Mouse (Mus musculus) limb, embryonic 11.5 days (tissue): ENCODE measurements around the gene Cenpn. TPM values are rescaled to one million over a fixed set of nuclear protein-coding genes. Genes with fewer than 3 reads are reported as not detected.
A peak's percentile ranks its signal among the peaks of the same experiment; 100 is the strongest.

Source experiments
- ATAC-seq: fragments of 200-750 bp; cut with Nextera tagmentation; 2 replicates; pipeline ENCODE4 v1.8.0; 2017; ENCODE audit warnings: low read depth; ENCODE audit not compliant: insufficient number of reproducible peaks, low FRiP score, low TSS enrichment
- DNase-seq: peaks from one replicate; pipeline ENCODE4 v3.0.0-alpha.2; 2015; ENCODE audit warnings: low spot score
- H3K27ac ChIP-seq: fragments of 300-500 bp; sonication (generic); replicated peaks from 2 replicates; pipeline ENCODE4 v1.5.1; 2014; ENCODE audit warnings: low read depth, mild to moderate bottlenecking, low read length
- H3K27me3 ChIP-seq: fragments of 300-500 bp; sonication (generic); 2 replicates; pipeline ENCODE4 v1.6.1; 2014; ENCODE audit warnings: mild to moderate bottlenecking, low read length, mixed read lengths; ENCODE audit not compliant: control insufficient read depth, insufficient read depth
- H3K36me3 ChIP-seq: fragments of 300-500 bp; sonication (generic); 2 replicates; pipeline ENCODE4 v1.6.1; 2014; ENCODE audit warnings: mild to moderate bottlenecking, low read length, moderate library complexity, mixed read lengths; ENCODE audit not compliant: control insufficient read depth, insufficient read depth
- H3K4me1 ChIP-seq: fragments of 300-500 bp; sonication (generic); 2 replicates; pipeline ENCODE4 v1.6.1; 2014; ENCODE audit warnings: low read length, mixed read lengths; ENCODE audit not compliant: control insufficient read depth, insufficient read depth
- H3K4me2 ChIP-seq: fragments of 300-500 bp; sonication (generic); 2 replicates; pipeline ENCODE4 v1.6.1; 2014; ENCODE audit warnings: low read depth, mild to moderate bottlenecking, moderate library complexity; ENCODE audit not compliant: severe bottlenecking
- H3K4me3 ChIP-seq: fragments of 300-500 bp; sonication (generic); 2 replicates; pipeline ENCODE4 v1.5.1; 2014; ENCODE audit warnings: low read depth, low read length
- H3K9ac ChIP-seq: fragments of 300-500 bp; sonication (generic); 2 replicates; pipeline ENCODE4 v1.6.1; 2014; ENCODE audit warnings: mild to moderate bottlenecking, low read length
- H3K9me3 ChIP-seq: fragments of 300-500 bp; sonication (generic); 2 replicates; pipeline ENCODE4 v1.6.1; 2016; ENCODE audit warnings: low read length; ENCODE audit not compliant: control insufficient read depth
- WGBS: fragments of 180-500 bp; shearing (Covaris S2); extraction: QIAGEN DNeasy Blood & Tissue Kit; methylation state at CpG from one replicate; pipeline ENCODE4 v1.1.7; 2014; 5-methylcytosine and 5-hydroxymethylcytosine counted together
- polyA plus RNA-seq: library from polyadenylated mRNA; unstranded; fragments of >200 nt; fragmentation: Nextera tagmentation; extraction: Ambion mirVana; gene quantifications from 2 replicates; pipeline ENCODE4 v1.2.1, GENCODE M21; 2014

The Cenpn gene
- polyA plus RNA-seq, 1 experiment from 2014 or later: 53.8 TPM

GRCm38 (mm10) chr8:116944385-116944696 is 22.8 kb downstream of the Cenpn start:
- DNase-seq (no peak), ATAC-seq (no peak)
- H3K36me3 ChIP-seq: no peaks in the 10 kb centered on the region
- H3K27ac ChIP-seq: no peak overlapping the region
- peak overlapping the region; percentile 95 for H3K4me2 ChIP-seq
- peaks cover 4% of the 10 kb centered on the region; the same call in 1 of the 2 replicates for H3K4me1 ChIP-seq
- WGBS: 19% methylated on average over 4 of the region's 4 CpGs
- H3K4me3 ChIP-seq: peak overlapping the region; percentile 95; the same call in 1 of the 2 replicates
- H3K27me3 ChIP-seq: no peaks in the 10 kb centered on the region
- no peak overlapping the region for H3K9ac ChIP-seq
- H3K9me3 ChIP-seq: no peaks in the 10 kb centered on the region

GRCm38 (mm10) chr8:116945169-116945910 is 23.8 kb downstream of the Cenpn start:
- ATAC-seq (no peak), DNase-seq (no peak)
- Histone ChIP-seq H3K36me3 (no peaks in the 10 kb centered on the region), H3K4me2 (no peak overlapping the region), H3K27ac (no peak overlapping the region), H3K9me3 (no peaks in the 10 kb centered on the region), H3K4me3 (no peak overlapping the region), H3K9ac (no peak overlapping the region), H3K27me3 (no peaks in the 10 kb centered on the region), H3K4me1 (peaks cover 4% of the 10 kb centered on the region; the same call in 1 of the 2 replicates)
- WGBS: 86% methylated on average over 9 of the region's 9 CpGs

GRCm38 (mm10) chr8:116946268-116946838 is 24.8 kb downstream of the Cenpn start:
- WGBS: 83% methylated on average over 21 of the region's 21 CpGs
- Histone ChIP-seq H3K4me3 (no peak overlapping the region), H3K27ac (no peak overlapping the region), H3K4me1 (peaks cover 4% of the 10 kb centered on the region; the same call in 1 of the 2 replicates), H3K4me2 (no peak overlapping the region), H3K9me3 (no peaks in the 10 kb centered on the region), H3K36me3 (no peaks in the 10 kb centered on the region), H3K27me3 (no peaks in the 10 kb centered on the region), H3K9ac (no peak overlapping the region)
- DNase-seq (no peak), ATAC-seq (no peak)

GRCm38 (mm10) chr8:116946851-116947250 is 25.3 kb downstream of the Cenpn start:
- H3K4me2 ChIP-seq: no peak overlapping the region
- no peaks in the 10 kb centered on the region for H3K36me3 ChIP-seq
- WGBS: 92% methylated on average over 6 of the region's 6 CpGs
- no peak overlapping the region for H3K9ac ChIP-seq
- DNase-seq: no peak
- H3K9me3 ChIP-seq: no peaks in the 10 kb centered on the region
- H3K27ac ChIP-seq: no peak overlapping the region
- H3K27me3 ChIP-seq: no peaks in the 10 kb centered on the region
- H3K4me3 ChIP-seq: no peak overlapping the region
- no peak for ATAC-seq
- peaks cover 4% of the 10 kb centered on the region; the same call in 1 of the 2 replicates for H3K4me1 ChIP-seq

- no peak overlapping the region for H3K9ac ChIP-seq
- H3K4me3 ChIP-seq: no peak overlapping the region
- H3K36me3 ChIP-seq: no peaks in the 10 kb centered on the region
- ATAC-seq (no peak), DNase-seq (no peak)
- H3K27ac ChIP-seq: no peak overlapping the region
- no peaks in the 10 kb centered on the region for H3K27me3 ChIP-seq
- no peak overlapping the region for H3K4me2 ChIP-seq
- no peaks in the 10 kb centered on the region for H3K9me3 ChIP-seq
- 89% methylated on average over 7 of the region's 7 CpGs for WGBS
- H3K4me1 ChIP-seq: peaks cover 4% of the 10 kb centered on the region; the same call in 1 of the 2 replicates
Measured at GRCm38 (mm10) chr8:116947589-116947988, 26.1 kb downstream of the Cenpn start.

GRCm38 (mm10) chr8:116951369-116951768 is 29.8 kb downstream of the Cenpn start:
- DNase-seq (no peak), ATAC-seq (no peak)
- Histone ChIP-seq H3K27ac (no peak overlapping the region), H3K4me3 (no peak overlapping the region), H3K27me3 (no peaks in the 10 kb centered on the region), H3K9me3 (no peaks in the 10 kb centered on the region), H3K36me3 (no peaks in the 10 kb centered on the region; the same call in 1 of the 2 replicates), H3K9ac (no peak overlapping the region), H3K4me2 (no peak overlapping the region), H3K4me1 (no peaks in the 10 kb centered on the region)
- 84% methylated on average over 5 of the region's 5 CpGs for WGBS

GRCm38 (mm10) chr8:116951778-116952177 is 30.2 kb downstream of the Cenpn start:
- no peak overlapping the region for H3K4me3 ChIP-seq
- WGBS: 95% methylated on average over 2 of the region's 2 CpGs

GRCm38 (mm10) chr8:116952428-116952827 is 30.9 kb downstream of the Cenpn start:
- H3K9me3 ChIP-seq: no peaks in the 10 kb centered on the region
- no peaks in the 10 kb centered on the region for H3K4me1 ChIP-seq
- peaks cover 3% of the 10 kb centered on the region; the same call in 1 of the 2 replicates for H3K36me3 ChIP-seq
- no peak overlapping the region for H3K9ac ChIP-seq
- no peaks in the 10 kb centered on the region for H3K27me3 ChIP-seq
- no peak overlapping the region for H3K27ac ChIP-seq
- no peak overlapping the region for H3K4me3 ChIP-seq
- no peak overlapping the region for H3K4me2 ChIP-seq
- no peak for ATAC-seq
- 90% methylated on average over 8 of the region's 8 CpGs for WGBS
- DNase-seq: no peak

More at GRCm38 (mm10) chr8:116951778-116952177, 30.2 kb downstream of the Cenpn start:
- Histone ChIP-seq H3K9ac (no peak overlapping the region), H3K9me3 (no peaks in the 10 kb centered on the region), H3K27me3 (no peaks in the 10 kb centered on the region), H3K4me1 (no peaks in the 10 kb centered on the region), H3K27ac (no peak overlapping the region), H3K4me2 (no peak overlapping the region), H3K36me3 (peaks cover 1% of the 10 kb centered on the region; the same call in 1 of the 2 replicates)
- DNase-seq (no peak), ATAC-seq (no peak)
